Mouse (Mus musculus) kidney, adult 2 months (tissue): ENCODE measurements around the gene Mrpl38.

Source experiments
- CTCF ChIP-seq: fragments of 200-500 bp; conservative IDR thresholded peaks from 2 replicates; pipeline ENCODE4 v1.5.1; 2011; ENCODE audit warnings: low read depth, mild to moderate bottlenecking, control low read depth, low read length, moderate library complexity, mixed read lengths; ENCODE audit not compliant: insufficient read depth, insufficient read length
- POLR2A ChIP-seq: fragments of 200-500 bp; IDR thresholded peaks from one replicate; pipeline ENCODE4 v1.6.1; 2011; ENCODE audit warnings: low read depth, low read length, control low read depth

DNA sequence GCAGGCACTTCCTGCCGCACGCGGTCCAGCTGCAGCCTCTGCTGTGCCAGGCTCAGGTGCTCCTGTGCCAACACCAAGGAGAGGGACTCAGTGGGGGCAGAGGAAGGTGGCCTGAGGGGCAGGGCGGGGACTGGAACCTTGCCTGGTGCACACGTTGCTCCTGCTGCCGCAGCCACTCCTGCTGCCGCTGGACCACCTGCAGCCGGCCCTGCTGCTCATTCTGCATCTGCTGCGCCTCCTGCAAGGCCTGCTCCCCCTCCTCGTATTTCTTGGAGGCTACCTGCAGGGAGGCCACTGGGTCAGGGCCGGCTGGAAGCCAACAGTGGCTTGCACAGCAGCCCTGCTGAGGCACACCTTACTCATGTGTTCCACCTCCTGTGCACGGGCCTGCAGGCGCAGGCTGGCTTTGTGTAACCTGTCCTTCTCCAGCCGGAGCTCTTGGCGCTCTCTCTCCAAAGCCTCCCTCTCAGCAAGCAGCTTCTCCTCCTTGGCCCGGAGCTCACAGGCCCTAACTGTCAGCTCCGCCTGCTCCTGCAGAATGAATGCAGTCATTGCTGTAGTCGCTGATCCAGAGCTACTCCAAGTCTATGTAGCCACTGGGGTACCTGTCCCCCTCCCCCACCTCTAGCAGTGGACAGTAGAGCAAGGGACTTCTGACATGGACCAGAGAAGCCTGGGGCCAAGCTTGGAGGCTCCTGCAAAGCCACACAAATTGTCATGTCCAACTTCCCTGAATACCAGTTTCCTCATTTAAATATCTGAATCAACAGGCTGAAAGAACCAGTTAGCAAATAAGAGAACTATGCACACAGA, 7.0 kb upstream of the Mrpl38 start:
- no peak for TF ChIP-seq POLR2A
- TF ChIP-seq CTCF: no peak
